Mouse (Mus musculus): ENCODE measurements at regions not wholly inside any gene's neighbourhood (a gene's known extent, or its start where the extent isn't known, plus 50 kb on each side); places are given as distances from the start of the nearest gene placed in this dataset.
A peak's percentile ranks its signal among the peaks of the same experiment; 100 is the strongest.

- no peak overlapping the region for H3K9ac ChIP-seq
- no peak overlapping the region for H3K4me2 ChIP-seq (replicated peaks)
- H3K27ac ChIP-seq (replicated peaks): no peak overlapping the region
- 65% methylated on average over 2 of the region's 2 CpGs for WGBS
- no peak for ATAC-seq (ENCODE audit: insufficient number of reproducible peaks, low FRiP score, low TSS enrichment, low read depth)
- H3K4me3 ChIP-seq (replicated peaks): no peak overlapping the region
- no peaks in the 10 kb centered on the region for H3K9me3 ChIP-seq (replicated peaks)
- H3K27me3 ChIP-seq: peaks cover 16% of the 10 kb centered on the region
- H3K4me1 ChIP-seq: no peaks in the 10 kb centered on the region
- H3K36me3 ChIP-seq: no peaks in the 10 kb centered on the region
These were observed 80.6 kb downstream of the Fam53a start for GRCm38 (mm10) chr5:33548800-33549199.

- Histone ChIP-seq H3K4me3 (replicated peaks) (no peak overlapping the region), H3K4me2 (replicated peaks) (no peak overlapping the region), H3K27ac (replicated peaks) (no peak overlapping the region), H3K36me3 (no peaks in the 10 kb centered on the region), H3K4me1 (no peaks in the 10 kb centered on the region), H3K9me3 (replicated peaks) (no peaks in the 10 kb centered on the region), H3K27me3 (peaks cover 67% of the 10 kb centered on the region), H3K9ac (no peak overlapping the region)
- 15% methylated on average over 5 of the region's 5 CpGs for WGBS
- ATAC-seq (ENCODE audit: insufficient number of reproducible peaks, low FRiP score, low TSS enrichment, low read depth): no peak
These were observed 86.1 kb downstream of the Fam53a start for GRCm38 (mm10) chr5:33543372-33543771.

GRCm38 (mm10) chr5:33542643-33543042, 86.8 kb downstream of the Fam53a start:
- H3K4me2 ChIP-seq (replicated peaks): no peak overlapping the region
- no peak overlapping the region for H3K4me3 ChIP-seq (replicated peaks)
- no peaks in the 10 kb centered on the region for H3K9me3 ChIP-seq (replicated peaks)
- H3K36me3 ChIP-seq: no peaks in the 10 kb centered on the region
- no peak overlapping the region for H3K9ac ChIP-seq
- WGBS: 71% methylated on average over 3 of the region's 3 CpGs
- H3K4me1 ChIP-seq: no peaks in the 10 kb centered on the region
- H3K27me3 ChIP-seq: peaks cover 70% of the 10 kb centered on the region
- no peak for ATAC-seq (ENCODE audit: insufficient number of reproducible peaks, low FRiP score, low TSS enrichment, low read depth)
- H3K27ac ChIP-seq (replicated peaks): no peak overlapping the region

GRCm38 (mm10) chr5:33542000-33542554, 87.4 kb downstream of the Fam53a start:
- Histone ChIP-seq H3K4me2 (replicated peaks) (no peak overlapping the region), H3K9me3 (replicated peaks) (no peaks in the 10 kb centered on the region), H3K36me3 (no peaks in the 10 kb centered on the region), H3K27ac (replicated peaks) (no peak overlapping the region), H3K4me3 (replicated peaks) (no peak overlapping the region), H3K9ac (no peak overlapping the region), H3K27me3 (peaks cover 76% of the 10 kb centered on the region), H3K4me1 (no peaks in the 10 kb centered on the region)
- no peak for ATAC-seq (ENCODE audit: insufficient number of reproducible peaks, low FRiP score, low TSS enrichment, low read depth)
- 53% methylated on average over 11 of the region's 11 CpGs for WGBS

- ATAC-seq (ENCODE audit: insufficient number of reproducible peaks, low FRiP score, low TSS enrichment, low read depth): no peak
- Histone ChIP-seq H3K4me3 (replicated peaks) (no peak overlapping the region), H3K4me1 (no peaks in the 10 kb centered on the region), H3K27me3 (peaks cover 91% of the 10 kb centered on the region), H3K4me2 (replicated peaks) (no peak overlapping the region), H3K27ac (replicated peaks) (no peak overlapping the region), H3K36me3 (no peaks in the 10 kb centered on the region), H3K9ac (no peak overlapping the region), H3K9me3 (replicated peaks) (no peaks in the 10 kb centered on the region)
- WGBS: 37% methylated on average over 23 of the region's 23 CpGs
These were observed 89.2 kb downstream of the Fam53a start for GRCm38 (mm10) chr5:33540259-33540658.

- ATAC-seq (ENCODE audit: insufficient number of reproducible peaks, low FRiP score, low TSS enrichment, low read depth): no peak
- 19% methylated on average over 8 of the region's 8 CpGs for WGBS
- H3K4me2 ChIP-seq (replicated peaks): no peak overlapping the region
- no peaks in the 10 kb centered on the region for H3K9me3 ChIP-seq (replicated peaks)
- peaks cover 4% of the 10 kb centered on the region; the same call in 1 of the 2 replicates for H3K4me1 ChIP-seq
- H3K36me3 ChIP-seq: no peaks in the 10 kb centered on the region
- H3K9ac ChIP-seq: no peak overlapping the region
- H3K27me3 ChIP-seq: peaks cover 97% of the 10 kb centered on the region
- H3K27ac ChIP-seq (replicated peaks): no peak overlapping the region
- no peak overlapping the region for H3K4me3 ChIP-seq (replicated peaks)
These were observed 92.0 kb downstream of the Fam53a start for GRCm38 (mm10) chr5:33537429-33537828.

GRCm38 (mm10) chr5:33537017-33537416, 92.4 kb downstream of the Fam53a start:
- Histone ChIP-seq H3K4me2 (replicated peaks) (no peak overlapping the region), H3K36me3 (no peaks in the 10 kb centered on the region), H3K9me3 (replicated peaks) (no peaks in the 10 kb centered on the region), H3K27ac (replicated peaks) (no peak overlapping the region), H3K4me3 (replicated peaks) (no peak overlapping the region), H3K9ac (no peak overlapping the region), H3K27me3 (peaks cover 93% of the 10 kb centered on the region), H3K4me1 (peaks cover 4% of the 10 kb centered on the region; the same call in 1 of the 2 replicates)
- ATAC-seq (ENCODE audit: insufficient number of reproducible peaks, low FRiP score, low TSS enrichment, low read depth): no peak
- WGBS: 55% methylated on average over 4 of the region's 4 CpGs

GRCm38 (mm10) chr5:33536261-33536660, 93.2 kb downstream of the Fam53a start:
- Histone ChIP-seq H3K4me1 (peaks cover 4% of the 10 kb centered on the region; the same call in 1 of the 2 replicates), H3K27ac (replicated peaks) (no peak overlapping the region), H3K9ac (no peak overlapping the region), H3K36me3 (no peaks in the 10 kb centered on the region), H3K4me3 (replicated peaks) (no peak overlapping the region), H3K9me3 (replicated peaks) (no peaks in the 10 kb centered on the region), H3K27me3 (peaks cover 90% of the 10 kb centered on the region), H3K4me2 (replicated peaks) (no peak overlapping the region)
- no peak for ATAC-seq (ENCODE audit: insufficient number of reproducible peaks, low FRiP score, low TSS enrichment, low read depth)
- WGBS: 65% methylated on average over 4 of the region's 4 CpGs

- Histone ChIP-seq H3K4me3 (replicated peaks) (no peak overlapping the region), H3K9ac (no peak overlapping the region), H3K27ac (replicated peaks) (no peak overlapping the region), H3K4me2 (replicated peaks) (peak overlapping the region; percentile 19; the same call in 1 of the 2 replicates), H3K9me3 (replicated peaks) (no peaks in the 10 kb centered on the region), H3K4me1 (peaks cover 4% of the 10 kb centered on the region; the same call in 1 of the 2 replicates), H3K36me3 (no peaks in the 10 kb centered on the region), H3K27me3 (peaks cover 82% of the 10 kb centered on the region)
- 12% methylated on average over 21 of the region's 21 CpGs for WGBS
- ATAC-seq (ENCODE audit: insufficient number of reproducible peaks, low FRiP score, low TSS enrichment, low read depth): no peak
These were observed 94.1 kb downstream of the Fam53a start for GRCm38 (mm10) chr5:33535145-33536010.

- H3K27ac ChIP-seq (replicated peaks): no peak overlapping the region
- no peaks in the 10 kb centered on the region for H3K9me3 ChIP-seq (replicated peaks)
- no peak overlapping the region for H3K4me3 ChIP-seq (replicated peaks)
- H3K9ac ChIP-seq: no peak overlapping the region
- H3K4me2 ChIP-seq (replicated peaks): no peak overlapping the region
- H3K27me3 ChIP-seq: peaks cover 71% of the 10 kb centered on the region
- 5% methylated on average over 13 of the region's 13 CpGs for WGBS
- peaks cover 4% of the 10 kb centered on the region; the same call in 1 of the 2 replicates for H3K4me1 ChIP-seq
- no peak for ATAC-seq (ENCODE audit: insufficient number of reproducible peaks, low FRiP score, low TSS enrichment, low read depth)
- H3K36me3 ChIP-seq: no peaks in the 10 kb centered on the region
These were observed 95.1 kb downstream of the Fam53a start for GRCm38 (mm10) chr5:33534345-33534744.

GRCm38 (mm10) chr5:33533185-33533584, 96.2 kb downstream of the Fam53a start:
- Histone ChIP-seq H3K4me3 (replicated peaks) (no peak overlapping the region), H3K4me2 (replicated peaks) (no peak overlapping the region), H3K27ac (replicated peaks) (no peak overlapping the region), H3K9me3 (replicated peaks) (no peaks in the 10 kb centered on the region), H3K4me1 (peaks cover 4% of the 10 kb centered on the region; the same call in 1 of the 2 replicates), H3K9ac (no peak overlapping the region), H3K27me3 (peaks cover 67% of the 10 kb centered on the region), H3K36me3 (no peaks in the 10 kb centered on the region)
- no peak for ATAC-seq (ENCODE audit: insufficient number of reproducible peaks, low FRiP score, low TSS enrichment, low read depth)
- 91% methylated on average over 4 of the region's 4 CpGs for WGBS
